Mouse (Mus musculus): ENCODE results near the gene Fbxo46.

Fbxo46 gene

GRCm38 (mm10) chr7:19165656-19166423 lies 46.2 kb downstream of the Fbxo46 start, which contains the start of gene Gipr:
Gipr (minus strand) TSS chr7:19166127.
- no peak for DNase-seq (ENCODE audit: low read depth, low spot score)

- DNase-seq (ENCODE audit: low read depth, low spot score), result no peak
Measured at GRCm38 (mm10) chr7:19166990-19167389, 47.3 kb downstream of the Fbxo46 start.

- DNase-seq (ENCODE audit: low read depth, low spot score), result no peak
Measured at GRCm38 (mm10) chr7:19169506-19169905, 49.8 kb downstream of the Fbxo46 start.

GRCm38 (mm10) chr7:19170142-19170541 lies 50.5 kb downstream of the Fbxo46 start:
- DNase-seq (ENCODE audit: low read depth, low spot score), result no peak

- no peak for DNase-seq (ENCODE audit: low read depth, low spot score)
Measured at GRCm38 (mm10) chr7:19171831-19172230, 52.2 kb downstream of the Fbxo46 start.

GRCm38 (mm10) chr7:19172874-19173273 lies 53.2 kb downstream of the Fbxo46 start:
- DNase-seq (ENCODE audit: low read depth, low spot score), result no peak

GRCm38 (mm10) chr7:19175708-19176515 lies 56.3 kb downstream of the Fbxo46 start, which contains the start of gene Eml2:
Eml2 (plus strand) TSS chr7:19176421.
- no peak for DNase-seq (ENCODE audit: low read depth, low spot score)

- DNase-seq (ENCODE audit: low read depth, low spot score), result no peak
Measured at GRCm38 (mm10) chr7:19176516-19176947, 56.9 kb downstream of the Fbxo46 start.

- DNase-seq (ENCODE audit: low read depth, low spot score), result no peak
Measured at GRCm38 (mm10) chr7:19177216-19177615, 57.6 kb downstream of the Fbxo46 start.

- no peak for DNase-seq (ENCODE audit: low read depth, low spot score)
Measured at GRCm38 (mm10) chr7:19178035-19178434, 58.4 kb downstream of the Fbxo46 start.

- no peak for DNase-seq (ENCODE audit: low read depth, low spot score)
Measured at GRCm38 (mm10) chr7:19178443-19179092, 58.9 kb downstream of the Fbxo46 start.

GRCm38 (mm10) chr7:19179173-19179572 lies 59.5 kb downstream of the Fbxo46 start:
- no peak for DNase-seq (ENCODE audit: low read depth, low spot score)

- no peak for DNase-seq (ENCODE audit: low read depth, low spot score)
Measured at GRCm38 (mm10) chr7:19179936-19180335, 60.3 kb downstream of the Fbxo46 start.

GRCm38 (mm10) chr7:19180862-19181429 lies 61.3 kb downstream of the Fbxo46 start:
- no peak for DNase-seq (ENCODE audit: low read depth, low spot score)

- no peak for DNase-seq (ENCODE audit: low read depth, low spot score)
Measured at GRCm38 (mm10) chr7:19184250-19184649, 64.6 kb downstream of the Fbxo46 start.

- no peak for DNase-seq (ENCODE audit: low read depth, low spot score)
Measured at GRCm38 (mm10) chr7:19184758-19185157, 65.1 kb downstream of the Fbxo46 start.
